Mouse (Mus musculus) left cerebral cortex, postnatal 36 days (tissue): ENCODE measurements around the gene Srp68. TPM values are rescaled to one million over a fixed set of nuclear protein-coding genes. Genes with fewer than 3 reads are reported as not detected.

Experiments
- DNase-seq, 2 experiments: peaks; one replicate each; pipeline ENCODE4 v3.0.0; 2021 to 2022; ENCODE audit warnings: low spot score in 2 of 2, mixed read lengths in 1 of 2
- intact Hi-C: fragments of 180-260 bp; cut with DNase I; formaldehyde crosslinking; loops from one replicate; pipeline ENCODE4 v1.15.1; 2025
- total RNA-seq, 2 experiments: library from RNA; stranded (reverse); gene quantifications; 2 replicates each; pipeline ENCODE4 v1.2.3; 2021

The Srp68 gene
- total RNA-seq: 10 to 100 TPM; 66.6 to 70.6 TPM

DNA sequence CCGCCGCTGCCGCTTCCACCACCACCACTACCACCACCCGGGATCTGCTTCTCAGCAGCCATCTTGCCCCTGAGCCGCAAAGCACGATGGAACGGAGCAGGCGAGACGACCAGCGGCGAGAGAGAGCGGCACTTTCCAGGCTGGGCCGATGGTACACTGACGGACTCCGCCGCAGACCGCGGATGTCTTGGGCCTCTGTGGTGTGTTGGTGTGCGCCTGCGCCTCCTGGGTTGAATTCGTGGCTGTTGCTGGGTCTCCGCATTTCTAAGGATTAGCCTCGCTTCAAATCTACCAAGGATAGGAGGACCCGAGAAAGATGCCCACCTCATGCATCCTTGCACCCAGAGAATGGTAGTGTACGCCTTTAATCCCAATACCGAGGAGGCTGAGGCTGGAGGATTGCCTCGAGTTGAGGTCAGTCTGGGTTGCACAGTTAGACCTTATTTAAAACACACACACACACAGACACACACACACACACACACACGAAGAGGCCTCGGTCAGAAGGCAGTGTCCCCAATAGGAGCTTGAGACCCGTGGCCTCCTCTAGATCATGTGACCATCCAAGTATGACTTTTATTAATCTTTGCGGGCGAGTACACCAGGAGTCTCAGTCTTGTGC is at the start of gene Srp68:
Gene Srp68 (minus strand): TSS at position 173 of the 622 bp plus-strand sequence.
- peak; percentile 96 to 97 for DNase-seq
- intact Hi-C loops: loop anchor here (5.0 kb wide), 1 partner anchor 33 kb away; the partner anchor contains the start of gene Exoc7

DNA sequence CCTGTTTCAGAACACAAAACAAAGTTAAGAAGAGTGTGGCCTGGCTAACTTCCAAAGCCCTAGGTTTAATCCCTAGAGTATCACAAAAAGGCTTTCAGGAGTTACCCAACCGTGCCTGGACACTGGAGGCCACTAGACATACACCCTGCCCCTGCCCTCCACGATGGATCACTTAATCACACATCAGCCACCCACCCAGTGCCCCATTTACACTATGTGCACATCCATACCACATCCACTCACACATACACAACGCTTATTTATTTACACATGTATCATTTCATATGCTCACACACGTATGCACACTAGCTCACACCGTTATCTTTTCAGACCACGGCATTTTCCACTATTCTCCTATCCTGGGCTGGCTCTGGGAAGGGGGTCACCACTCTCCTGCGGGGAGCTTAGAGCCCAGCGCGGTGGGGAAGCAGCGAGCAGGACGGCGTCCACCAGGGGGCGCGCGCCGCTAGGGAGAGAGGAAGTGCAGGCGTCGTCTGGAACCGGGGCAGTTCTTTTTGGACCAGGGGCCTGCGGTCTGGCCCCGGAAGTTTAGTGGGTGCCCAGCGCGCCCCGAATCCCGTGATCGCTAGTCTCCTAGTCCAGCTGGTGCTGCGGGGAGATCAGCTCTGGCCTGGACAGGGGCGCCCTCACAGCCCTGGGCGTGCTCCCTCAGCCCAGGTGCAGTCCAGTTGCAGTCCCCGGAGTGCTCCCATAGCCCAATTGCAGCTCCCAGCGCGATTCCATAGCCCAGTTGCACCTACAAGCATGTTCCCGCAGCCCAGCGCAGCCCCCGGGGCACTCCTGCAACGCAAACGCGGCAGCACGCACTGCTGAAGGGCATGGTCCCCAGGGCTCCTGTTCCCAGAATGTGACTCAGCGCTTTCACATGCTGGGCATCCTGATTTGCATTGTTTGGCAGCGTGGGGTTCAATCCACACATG is 45.0 kb upstream of the Srp68 start:
- DNase-seq: peak; percentile 79
- intact Hi-C loops: loop anchor here (1.0 to 5.0 kb wide), 3 partner anchors 50 to 143 kb away; no protein-coding TSS in a partner anchor

GRCm38 (mm10) chr11:116312359-116312758 is 38.3 kb upstream of the Srp68 start:
- no peak for DNase-seq
- intact Hi-C loops: no loop called here

- intact Hi-C loops: no loop called here
- DNase-seq: peak in 1 of 2 experiments; percentile 20
Observed at GRCm38 (mm10) chr11:116311169-116311568, 37.2 kb upstream of the Srp68 start.

GRCm38 (mm10) chr11:116309601-116310000 is 35.6 kb upstream of the Srp68 start:
- DNase-seq: no peak
- intact Hi-C loops: loop anchor here (5.0 kb wide), 1 partner anchor 37 kb away; the partner anchor contains the start of gene Srp68

DNA sequence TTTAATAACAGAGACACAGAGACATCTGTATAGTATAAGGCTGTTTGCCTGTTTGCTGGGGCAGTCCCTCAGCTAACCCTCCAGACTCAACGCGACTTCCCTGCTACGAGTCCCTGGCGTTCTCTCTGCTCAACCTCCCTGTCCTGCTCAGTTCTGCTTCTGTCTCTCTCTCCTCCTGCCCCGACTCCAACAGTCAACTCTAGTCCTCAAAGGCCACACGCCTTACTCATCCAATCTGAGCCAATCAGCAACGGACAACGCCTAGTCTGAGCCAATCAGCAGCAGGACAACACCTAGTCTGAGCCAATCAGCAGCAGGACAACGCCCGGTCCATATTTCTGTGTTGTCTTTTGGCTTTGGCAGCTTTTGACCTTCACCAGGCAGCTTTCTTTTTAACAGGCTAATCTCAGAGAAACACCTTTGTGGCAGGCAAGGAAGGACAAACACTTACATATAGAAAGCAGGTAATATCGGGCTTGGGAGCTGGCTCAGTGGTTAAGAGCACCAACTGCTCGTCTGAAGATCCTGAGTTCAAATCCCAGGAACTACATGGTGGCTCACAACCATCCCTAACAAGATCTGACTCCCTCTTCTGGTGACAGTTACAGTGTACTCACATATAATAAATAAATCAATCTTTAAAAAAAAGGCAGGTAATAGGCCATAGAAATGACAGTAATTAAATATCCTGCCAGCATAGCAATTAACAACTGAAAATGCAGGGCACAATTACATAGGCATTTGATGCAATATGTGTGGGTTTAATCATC is 33.9 kb upstream of the Srp68 start:
- no peak for DNase-seq
- intact Hi-C loops: loop anchor here (5.0 kb wide), 1 partner anchor 36 kb away; the partner anchor contains the start of gene Srp68

DNA sequence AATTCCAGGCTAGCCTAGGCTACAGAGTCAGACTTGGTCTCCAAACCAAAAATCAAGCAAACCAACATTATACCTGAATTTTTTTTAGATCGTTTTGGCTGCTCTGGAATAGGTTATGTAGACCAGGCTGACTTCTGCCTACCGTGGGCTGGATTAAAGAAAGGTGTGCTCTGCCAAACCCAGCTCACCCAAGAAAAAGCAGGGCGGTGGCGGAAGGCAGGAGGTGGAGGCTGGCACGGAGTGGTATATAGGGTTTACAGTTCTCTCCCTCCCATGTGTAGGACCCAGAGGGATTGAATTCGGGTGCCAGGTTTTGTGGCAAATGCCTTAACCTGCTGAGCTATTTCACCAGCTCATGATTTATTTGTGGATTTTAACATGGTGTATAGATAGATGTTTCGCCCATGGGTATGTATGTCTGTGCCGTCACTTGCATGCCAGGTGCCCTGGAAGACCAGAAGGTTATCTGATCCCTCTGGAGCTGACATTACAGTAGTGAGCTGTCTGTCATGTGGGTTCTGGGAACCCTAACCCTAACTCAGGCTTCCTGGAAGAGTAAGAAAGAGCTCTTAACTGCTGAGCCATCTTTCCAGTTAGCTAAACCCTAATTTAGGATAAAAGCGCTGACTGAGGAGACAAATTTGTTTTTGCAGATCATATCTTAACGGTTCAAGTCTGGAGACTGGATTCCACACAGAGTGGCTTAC is 33.2 kb upstream of the Srp68 start, which contains the start of gene Exoc7:
Gene Exoc7 (minus strand): TSS at position 215 of the 707 bp plus-strand sequence.
- no peak for DNase-seq
- intact Hi-C loops: loop anchor here (5.0 kb wide), 1 partner anchor 35 kb away; the partner anchor contains the start of gene Srp68

DNA sequence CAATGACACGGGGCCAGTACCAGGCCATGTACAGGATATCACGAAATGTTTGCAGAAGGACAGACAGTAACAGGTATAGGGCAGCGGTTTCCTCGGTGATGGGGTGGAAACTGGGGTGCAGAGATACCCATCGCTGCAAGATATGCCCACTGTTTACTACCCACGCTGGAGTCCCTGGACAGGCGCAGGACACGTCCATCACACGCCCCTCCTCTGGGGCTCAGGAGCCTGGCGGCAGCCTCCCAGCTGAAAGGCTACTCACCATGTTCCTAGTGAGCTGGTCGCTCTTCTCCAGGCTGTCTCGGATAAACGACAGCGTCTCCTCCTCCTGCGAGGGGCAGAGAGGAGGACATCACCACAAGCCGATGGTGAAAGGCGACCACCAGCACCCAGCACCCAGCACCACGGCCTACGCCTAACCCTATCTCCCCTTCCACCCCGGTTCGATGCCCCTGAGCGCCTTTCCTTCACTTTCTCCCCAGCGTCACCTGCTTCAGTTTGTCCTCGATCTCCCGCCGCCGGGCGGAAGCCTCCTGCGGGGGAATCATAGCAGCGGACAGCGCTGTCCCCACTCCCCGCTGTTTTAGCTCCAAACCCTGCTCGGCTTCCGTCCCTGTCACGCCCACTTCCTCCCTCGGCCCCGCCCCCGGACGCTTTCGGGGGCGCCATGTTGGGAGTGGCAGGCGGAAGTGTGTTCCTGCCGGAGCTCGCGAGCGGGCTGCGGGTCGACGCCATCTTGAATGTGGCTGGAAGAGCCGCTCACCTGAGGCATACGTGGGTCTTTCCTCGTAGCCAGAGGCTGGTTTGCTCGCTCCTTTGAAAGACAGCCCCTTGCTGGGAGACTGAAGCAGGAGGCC is 32.3 kb upstream of the Srp68 start:
- intact Hi-C loops: loop anchor here (5.0 kb wide), 1 partner anchor 34 kb away; the partner anchor contains the start of gene Srp68
- DNase-seq: peak; percentile 90

DNA sequence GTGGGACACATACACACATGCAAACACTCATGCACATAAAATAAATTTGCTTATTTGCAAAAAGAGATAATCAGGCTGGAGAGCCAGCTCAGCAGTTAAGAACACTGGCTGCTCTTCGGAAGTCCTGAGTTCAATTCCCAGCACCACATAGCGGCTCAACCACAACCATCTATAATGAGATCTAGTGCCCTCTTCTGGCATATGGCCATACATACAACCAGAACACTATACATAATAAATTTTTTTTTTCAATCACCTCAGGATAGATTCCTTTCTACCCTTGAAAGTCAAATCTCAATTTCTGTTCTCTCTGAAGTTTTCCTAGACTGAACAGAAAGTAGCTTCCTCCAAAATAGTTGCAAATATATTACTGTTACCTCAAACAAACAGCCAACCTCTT is 31.4 kb upstream of the Srp68 start:
- no peak for DNase-seq
- intact Hi-C loops: loop anchor here (5.0 kb wide), 1 partner anchor 33 kb away; the partner anchor contains the start of gene Srp68

GRCm38 (mm10) chr11:116298621-116299020 is 24.6 kb upstream of the Srp68 start:
- no peak for DNase-seq

DNA sequence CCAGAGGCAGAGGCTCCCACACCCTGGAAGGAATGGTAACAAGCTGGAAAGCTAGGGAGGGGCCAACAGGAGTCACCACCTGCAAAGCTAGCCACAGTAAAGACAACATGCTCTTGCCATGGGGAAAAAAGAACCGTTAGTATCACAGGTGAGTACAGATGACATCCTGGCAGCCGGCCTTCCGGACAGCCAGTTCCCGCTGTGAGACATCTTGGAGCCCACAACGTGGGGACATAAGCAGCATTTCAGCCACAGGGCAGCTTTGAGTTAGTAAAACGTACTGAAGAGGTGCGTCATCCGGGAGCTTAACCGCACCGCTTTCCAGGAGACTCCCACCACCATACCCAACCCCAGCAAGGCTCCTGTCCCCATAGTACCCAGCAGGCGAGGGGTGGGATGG is 24.2 kb upstream of the Srp68 start:
- no peak for DNase-seq
- intact Hi-C loops: no loop called here

More at GRCm38 (mm10) chr11:116298621-116299020, 24.6 kb upstream of the Srp68 start:
- intact Hi-C loops: no loop called here

DNA sequence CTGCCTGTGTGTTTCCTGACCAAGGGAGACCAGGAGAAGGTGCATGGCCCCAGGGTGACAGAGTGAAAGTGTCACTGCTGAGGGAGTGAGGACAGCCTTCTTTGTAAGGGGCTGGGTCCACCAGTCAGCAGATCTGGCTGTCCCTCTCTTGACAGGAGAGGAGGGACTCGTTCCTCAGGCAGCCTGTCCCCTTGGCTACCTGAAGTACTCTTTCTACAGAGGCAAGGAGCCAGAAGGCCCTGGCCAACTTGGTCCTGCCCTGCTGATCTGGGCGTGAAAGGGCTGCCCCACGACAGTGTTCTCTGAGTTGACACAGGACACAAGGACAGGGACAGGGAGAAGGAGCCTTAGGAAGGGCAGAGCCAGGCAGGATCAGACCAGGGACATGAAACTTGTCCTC is 23.0 kb upstream of the Srp68 start:
- no peak for DNase-seq
- intact Hi-C loops: no loop called here

- intact Hi-C loops: no loop called here
- DNase-seq: no peak
Observed at GRCm38 (mm10) chr11:116296191-116296734, 22.2 kb upstream of the Srp68 start.

DNA sequence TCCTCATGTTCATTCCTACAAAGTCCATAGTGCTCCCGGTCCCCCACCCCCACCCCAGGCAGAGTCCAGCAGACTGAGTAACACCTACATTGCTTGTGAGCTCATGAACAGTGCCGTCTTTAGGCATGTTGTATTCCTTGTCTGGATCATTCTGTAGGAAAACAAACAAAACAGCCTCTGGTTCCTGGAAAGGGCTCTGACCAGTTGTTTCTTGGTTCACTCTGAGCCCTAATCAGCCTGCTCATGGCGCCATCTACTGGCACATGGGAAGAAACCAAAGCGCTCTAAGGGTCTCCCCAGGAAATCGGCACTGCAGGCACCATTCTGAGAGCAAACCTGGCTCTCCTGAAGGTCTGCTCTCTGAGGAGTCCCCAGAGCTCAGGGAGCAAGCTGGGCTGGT is 20.3 kb upstream of the Srp68 start:
- no peak for DNase-seq
- intact Hi-C loops: loop anchor here (1.0 kb wide), 1 partner anchor 68 kb away; no protein-coding TSS in a partner anchor

GRCm38 (mm10) chr11:116293538-116294137 is 19.6 kb upstream of the Srp68 start:
- intact Hi-C loops: loop anchor here (1.0 kb wide), 1 partner anchor 67 kb away; no protein-coding TSS in a partner anchor
- no peak for DNase-seq

DNA sequence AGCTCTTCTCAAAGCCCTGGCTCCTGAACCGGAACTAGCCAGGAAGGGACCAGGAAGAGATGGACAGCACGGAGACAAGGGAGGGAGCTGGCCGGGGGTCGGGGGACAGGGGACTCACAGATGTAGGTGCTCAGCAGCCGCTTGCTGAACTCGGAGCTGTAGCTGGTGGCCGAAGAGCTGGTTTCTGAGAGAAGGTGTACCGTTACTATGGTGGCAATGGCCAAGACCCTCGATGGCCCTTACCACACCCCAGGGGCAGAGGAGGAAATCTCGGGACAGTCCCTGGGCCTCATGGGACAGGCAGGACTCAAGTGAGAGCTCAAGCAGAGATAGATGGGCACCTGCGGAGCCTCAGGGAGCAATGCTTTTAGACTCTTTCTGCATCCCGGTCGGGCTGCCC is 18.4 kb upstream of the Srp68 start:
- intact Hi-C loops: no loop called here
- DNase-seq: no peak

DNA sequence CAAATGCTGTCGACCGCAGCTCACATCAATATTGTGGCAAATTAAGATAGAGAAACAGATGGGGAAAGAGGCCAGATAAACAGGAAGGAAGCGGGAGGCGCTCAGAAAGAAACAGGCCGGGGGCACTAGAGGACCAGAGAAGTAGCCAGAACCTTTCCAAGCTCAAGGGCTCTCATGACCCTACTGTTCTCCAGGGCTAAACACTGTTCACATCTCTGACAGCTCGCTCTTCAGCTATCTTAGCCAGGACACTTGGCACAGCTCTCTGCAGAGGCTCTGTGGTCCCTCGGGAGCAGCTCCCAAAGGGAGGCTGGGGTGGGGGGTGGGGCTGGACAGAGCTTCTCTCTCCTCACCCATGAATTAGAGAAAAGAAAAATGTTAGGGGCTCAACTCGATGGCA is 16.5 kb upstream of the Srp68 start:
- intact Hi-C loops: no loop called here
- no peak for DNase-seq
